Mouse (Mus musculus): ENCODE measurements around the gene Tiprl.

DNA sequence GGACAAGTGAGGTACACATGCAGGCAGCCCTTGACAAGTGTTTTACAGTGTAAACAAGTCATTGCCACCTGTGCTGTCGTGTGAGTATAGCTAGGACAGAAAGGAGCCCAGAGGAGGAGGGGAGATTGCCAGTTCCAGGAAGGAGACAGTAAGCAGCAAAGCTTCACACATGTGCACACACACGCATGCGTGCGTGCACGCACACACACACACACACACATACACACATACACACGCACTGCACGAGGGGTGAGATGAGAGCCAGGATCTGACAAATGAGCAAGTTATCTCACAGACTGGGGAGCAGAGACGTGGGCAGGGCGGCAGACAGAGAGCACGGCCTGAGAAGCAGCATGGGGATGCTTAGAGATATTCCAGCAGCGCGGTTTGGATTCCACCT, 50.3 kb downstream of the Tiprl start:
- TF ChIP-seq CTCF (IDR thresholded peaks at IDR 0.05; ENCODE audit: insufficient read depth, low read length): no peak
- no peak for TF ChIP-seq POLR2A (IDR thresholded peaks at IDR 0.05; ENCODE audit: borderline replicate concordance, extremely low read depth, low read depth, low read length)

Measured in lung, adult 2 months (tissue).